Mouse (Mus musculus): ENCODE measurements around the gene Olfr183.
"Not testable (repeated sequence)": the region's sequence is repeated elsewhere in the genome, so short reads cannot be mapped to it uniquely, and the experiment has no call there.

The Olfr183 gene

DNA sequence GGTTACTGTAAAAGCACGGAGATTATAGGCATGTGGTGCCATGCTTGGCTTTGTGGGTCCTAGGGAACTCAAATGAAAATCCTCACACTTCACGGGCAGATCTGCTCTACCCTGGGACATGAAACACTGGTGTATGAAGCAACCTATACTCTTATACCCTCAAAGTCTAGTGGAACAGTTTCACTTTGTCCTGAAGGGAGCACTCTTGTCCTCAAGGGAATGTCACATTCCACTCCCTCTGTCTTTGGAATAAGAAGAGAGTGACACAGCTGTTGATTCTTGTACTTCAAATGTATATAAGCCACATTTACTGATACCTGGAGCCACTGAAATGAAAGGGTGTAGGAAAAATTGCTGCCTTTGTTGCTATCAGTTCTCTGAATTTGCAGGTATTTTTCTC, at the start of gene Olfr183:
TSS of gene Olfr183 (plus strand) at position 301 of the 400 bp plus-strand sequence.
- no peak for DNase-seq (ENCODE audit: low spot score)

DNA sequence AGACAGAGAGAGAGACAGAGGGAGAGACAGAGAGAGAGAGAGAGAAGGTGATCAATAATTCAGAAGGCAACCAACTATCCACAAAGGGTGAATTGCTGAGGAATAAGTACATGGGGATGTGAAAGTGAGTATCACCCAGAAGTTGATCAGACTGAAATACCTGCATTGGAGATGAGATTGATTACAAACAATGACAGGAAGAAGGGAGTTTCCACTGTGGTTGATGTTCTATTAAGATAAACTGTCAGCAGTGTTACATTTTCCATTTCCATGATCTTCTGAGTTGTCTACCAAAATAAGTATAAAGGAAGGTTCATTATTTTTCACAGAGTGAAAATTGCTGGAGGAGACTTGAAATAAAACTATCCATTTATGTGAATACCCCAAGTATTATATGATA, 12.0 kb downstream of the Olfr183 start:
- no peak for DNase-seq (ENCODE audit: low spot score)

DNA sequence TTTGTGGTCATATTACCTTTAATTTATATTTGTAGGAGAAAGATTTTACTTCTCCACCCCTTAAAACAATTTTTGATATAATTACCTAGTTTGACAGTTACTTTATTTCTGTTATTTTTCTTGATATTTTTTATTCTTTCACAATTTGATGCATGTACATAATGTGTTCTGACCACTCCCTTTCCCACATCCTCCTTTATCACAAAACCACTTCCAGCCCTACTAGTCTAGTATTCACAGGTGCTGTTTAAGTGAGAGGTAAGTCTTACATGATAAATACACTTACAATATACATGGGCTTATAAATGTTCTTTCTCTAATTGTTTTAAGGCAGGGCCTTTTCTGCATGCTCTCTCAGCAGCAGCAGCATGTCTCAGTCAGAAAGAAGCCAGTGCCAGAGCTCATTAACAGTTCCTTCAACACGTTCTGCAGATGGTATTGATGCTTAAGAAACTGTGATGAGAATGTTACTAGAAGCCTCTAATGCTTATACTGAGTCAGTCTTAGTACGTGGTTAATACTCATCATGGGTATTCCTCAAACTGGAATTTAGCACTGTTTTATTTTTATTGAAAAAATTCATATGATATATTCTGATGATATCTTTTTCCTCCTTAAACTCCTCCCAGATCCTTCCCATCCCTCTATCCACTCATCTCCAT, 18.3 kb downstream of the Olfr183 start:
- DNase-seq (ENCODE audit: low spot score), result no peak

DNA sequence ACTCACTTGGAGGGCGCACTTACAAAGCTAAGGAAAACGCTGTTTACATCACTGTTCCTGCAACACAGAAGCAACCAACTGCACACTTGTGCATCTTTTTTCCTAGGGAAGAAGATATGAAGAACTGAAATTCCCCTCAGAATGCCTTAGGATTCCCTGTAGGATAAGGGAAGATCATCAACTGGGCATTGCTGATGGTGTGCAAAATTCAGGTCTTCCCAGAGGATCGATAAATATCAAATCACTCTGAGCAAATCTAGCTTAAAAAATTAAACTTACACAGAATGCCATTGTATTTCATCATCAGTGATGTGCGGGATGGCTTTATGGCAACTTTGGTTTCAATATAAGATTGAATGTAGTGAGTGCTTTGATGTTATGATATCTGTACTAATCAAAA, 35.0 kb downstream of the Olfr183 start, which contains the start of gene Olfr186:
TSS of gene Olfr186 (minus strand) at position 101 of the 400 bp plus-strand sequence.
- DNase-seq (ENCODE audit: low spot score), result no peak

DNA sequence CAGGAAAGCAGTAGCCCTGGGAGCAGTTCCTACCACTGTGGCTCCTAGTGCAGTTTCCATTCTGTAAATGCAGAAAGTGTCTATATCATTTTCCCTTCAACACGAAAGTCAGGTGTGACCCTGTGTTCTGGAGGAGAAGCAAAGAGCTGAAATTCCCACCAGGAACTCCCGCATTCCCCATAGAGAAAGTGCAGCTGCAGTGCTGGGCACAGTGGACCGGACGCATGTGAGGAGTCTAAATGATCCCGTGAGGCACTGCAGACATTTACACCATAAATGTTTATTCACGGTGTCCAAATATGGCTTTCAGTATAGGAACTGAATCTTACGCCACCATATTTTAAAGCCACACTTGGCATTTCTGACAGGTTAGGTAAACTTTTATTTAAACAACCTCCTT, 44.6 kb downstream of the Olfr183 start, which contains the start of gene Olfr187:
TSS of gene Olfr187 (minus strand) at position 58 of the 400 bp plus-strand sequence.
- no peak for DNase-seq (ENCODE audit: low spot score)

DNA sequence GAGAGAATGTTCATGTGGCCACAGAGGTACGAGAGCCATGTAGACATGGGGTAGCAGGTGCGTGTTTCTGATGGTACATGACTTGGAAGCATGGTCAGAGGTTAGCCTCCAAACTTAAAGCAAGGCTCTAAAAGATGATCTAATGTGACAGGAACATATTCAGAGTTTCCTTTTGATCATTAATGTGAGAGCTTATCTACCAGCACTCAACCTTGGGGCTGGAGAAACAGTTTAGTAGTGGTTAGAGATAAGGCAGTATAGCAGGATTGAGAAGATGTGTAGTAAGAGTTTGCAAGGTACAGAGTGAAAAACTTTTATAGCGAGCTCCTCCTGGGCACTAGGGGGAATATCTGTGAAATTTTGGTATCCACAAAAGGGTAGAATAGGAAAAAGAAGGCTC, 50.7 kb downstream of the Olfr183 start:
- DNase-seq (ENCODE audit: low spot score), result no peak

DNA sequence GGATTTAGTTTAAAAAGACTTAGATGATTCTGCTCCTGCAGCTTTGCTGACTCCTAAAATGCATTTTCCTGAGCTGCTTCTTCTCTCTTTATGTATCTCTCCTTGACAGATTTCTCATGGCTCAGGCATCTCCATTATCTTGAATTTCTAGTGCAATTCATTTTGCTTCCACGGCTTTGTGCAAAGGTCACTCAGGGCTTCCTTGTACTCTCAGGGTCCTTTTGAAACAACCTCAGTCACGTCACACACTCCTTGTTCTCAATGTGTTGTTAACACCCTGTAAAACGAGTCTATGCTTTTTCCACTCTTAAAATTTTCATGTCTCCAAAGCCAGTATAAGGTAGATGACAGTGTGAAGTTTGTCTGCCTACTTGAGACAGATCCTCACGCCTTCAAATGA, 52.4 kb downstream of the Olfr183 start:
- DNase-seq (ENCODE audit: low spot score), result no peak

DNA sequence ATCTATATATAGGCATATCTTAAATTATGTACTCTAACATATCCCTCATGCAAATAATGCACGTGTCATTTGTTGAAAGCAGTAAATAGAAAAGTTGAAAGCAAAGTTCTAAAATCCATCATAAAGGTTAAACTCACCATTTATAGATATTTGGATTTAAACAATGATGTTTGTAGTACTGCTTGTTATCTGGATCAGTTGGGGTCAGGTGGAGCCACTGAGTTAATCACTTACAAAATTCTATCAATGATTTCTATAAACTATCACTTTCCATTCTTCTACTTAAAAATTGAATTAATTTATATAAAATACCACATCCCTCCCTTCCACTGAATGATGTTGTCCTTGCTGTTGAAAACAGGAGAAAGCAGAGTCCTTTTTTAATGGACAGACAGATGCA, 53.7 kb downstream of the Olfr183 start:
- DNase-seq (ENCODE audit: low spot score), result no peak

DNA sequence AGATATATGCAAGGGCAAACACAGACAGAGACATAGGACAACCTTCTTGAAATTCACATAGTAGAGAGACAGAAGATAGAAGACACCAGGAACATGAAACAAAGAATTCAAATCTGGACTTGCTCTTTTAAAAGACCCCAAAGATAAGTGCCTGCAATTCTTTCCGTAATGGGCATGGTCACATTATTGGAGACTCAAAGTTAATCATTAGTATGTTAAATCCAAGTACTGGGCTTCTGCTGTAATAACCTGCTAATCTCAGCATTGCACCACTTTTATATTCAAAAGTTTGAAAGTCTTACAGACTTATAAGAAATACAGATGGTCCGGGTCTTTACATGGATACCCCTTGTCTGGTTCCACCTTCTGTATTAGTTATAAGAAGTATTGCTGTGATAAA, 54.1 kb downstream of the Olfr183 start:
- DNase-seq (ENCODE audit: low spot score), result not testable (repeated sequence)
